Mouse (Mus musculus) heart, embryonic 14.5 days (tissue): ENCODE results near the gene Pcdh9. TPM values are rescaled to one million over a fixed set of nuclear protein-coding genes. Genes with fewer than 3 reads are reported as not detected.

Experiments used
- ATAC-seq: fragments of 200-750 bp; cut with Nextera tagmentation; 2 replicates; pipeline ENCODE4 v1.8.0; 2017; ENCODE audit warnings: low read depth, moderate TSS enrichment; ENCODE audit not compliant: insufficient number of reproducible peaks, insufficient read depth, low FRiP score
- H3K27ac ChIP-seq, 2 experiments: fragments of 200-500 bp in 1 of 2; fragments of 300-500 bp in 1 of 2; sonication (generic) in 1 of 2; replicated peaks in 1 of 2; 2 replicates each; pipeline ENCODE4 v1.5.1; 2012 to 2014; ENCODE audit warnings: low read depth in 2 of 2, low read length in 2 of 2, control low read depth in 1 of 2, mild to moderate bottlenecking in 1 of 2, mixed read lengths in 1 of 2; ENCODE audit not compliant: control insufficient read depth in 1 of 2, insufficient read depth in 1 of 2
- H3K27me3 ChIP-seq: fragments of 300-500 bp; sonication (generic); 2 replicates; pipeline ENCODE4 v1.6.1; 2014; ENCODE audit warnings: mild to moderate bottlenecking, low read length, control low read depth; ENCODE audit not compliant: control insufficient read depth, insufficient read depth
- H3K36me3 ChIP-seq: fragments of 300-500 bp; sonication (generic); 2 replicates; pipeline ENCODE4 v1.6.1; 2014; ENCODE audit warnings: mild to moderate bottlenecking, control low read depth, low read length, mixed read lengths; ENCODE audit not compliant: control insufficient read depth, insufficient read depth
- H3K4me1 ChIP-seq, 2 experiments: fragments of 200-500 bp in 1 of 2; fragments of 300-500 bp in 1 of 2; sonication (generic) in 1 of 2; 2 replicates each; pipeline ENCODE4 v1.6.1; 2012 to 2014; ENCODE audit warnings: low read length in 2 of 2, control low read depth in 1 of 2, mixed read lengths in 1 of 2; ENCODE audit not compliant: control insufficient read depth in 2 of 2, insufficient read depth in 2 of 2
- H3K4me2 ChIP-seq: fragments of 300-500 bp; sonication (generic); 2 replicates; pipeline ENCODE4 v1.6.1; 2014; ENCODE audit warnings: mild to moderate bottlenecking, low read length
- H3K4me3 ChIP-seq, 2 experiments: fragments of 200-500 bp in 1 of 2; fragments of 300-500 bp in 1 of 2; sonication (generic) in 1 of 2; 2 replicates each; pipeline ENCODE4 v1.5.1; 2012 to 2014; ENCODE audit warnings: low read length in 2 of 2, mild to moderate bottlenecking in 2 of 2, control low read depth in 1 of 2, low read depth in 1 of 2, moderate library complexity in 1 of 2; ENCODE audit not compliant: control insufficient read depth in 1 of 2, insufficient read depth in 1 of 2
- H3K9ac ChIP-seq: fragments of 300-500 bp; sonication (generic); 2 replicates; pipeline ENCODE4 v1.6.1; 2014; ENCODE audit warnings: mild to moderate bottlenecking, low read length
- H3K9me3 ChIP-seq: fragments of 300-500 bp; sonication (generic); 2 replicates; pipeline ENCODE4 v1.6.1; 2016; ENCODE audit warnings: low read length, control low read depth; ENCODE audit not compliant: control insufficient read depth
- WGBS: fragments of 180-500 bp; shearing (Covaris S2); extraction: QIAGEN DNeasy Blood & Tissue Kit; methylation state at CpG from one replicate; pipeline ENCODE4 v1.1.7; 2014; 5-methylcytosine and 5-hydroxymethylcytosine counted together
- polyA plus RNA-seq: library from polyadenylated mRNA; unstranded; fragments of >200 nt; fragmentation: Nextera tagmentation; extraction: Ambion mirVana; gene quantifications from 2 replicates; pipeline ENCODE4 v1.2.1, GENCODE M21; 2014

Pcdh9 gene
- polyA plus RNA-seq, 1 experiment from 2014 or later = 8.1 TPM

DNA sequence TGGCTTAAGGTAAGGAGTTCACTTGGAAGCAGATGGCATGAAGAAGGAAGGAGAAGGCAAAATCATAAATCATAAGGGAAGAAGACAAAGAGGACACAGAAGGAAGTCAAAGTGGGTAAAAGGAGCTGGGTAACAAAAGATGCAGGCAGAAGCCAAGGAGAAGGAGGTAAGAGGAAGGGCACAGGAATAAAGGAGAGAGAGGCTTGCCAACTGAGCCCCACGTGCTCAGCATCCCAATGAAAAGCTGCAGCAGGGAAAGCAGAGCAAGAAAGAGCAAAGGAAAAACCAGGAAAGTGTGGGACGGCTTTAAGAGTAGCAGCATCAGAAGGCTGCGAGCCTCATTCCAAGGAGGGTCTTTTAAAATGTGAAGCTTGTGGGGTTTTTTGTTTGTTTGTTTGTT is 473.7 kb downstream of the Pcdh9 start:
- H3K9ac ChIP-seq = no peak overlapping the region
- H3K9me3 ChIP-seq = no peaks in the 10 kb centered on the region
- ATAC-seq = no peak
- H3K27me3 ChIP-seq = no peaks in the 10 kb centered on the region
- no peak overlapping the region for H3K4me2 ChIP-seq
- H3K4me1 ChIP-seq = no peaks in the 10 kb centered on the region
- H3K4me3 ChIP-seq = no peak overlapping the region
- no peak overlapping the region for H3K27ac ChIP-seq
- no peaks in the 10 kb centered on the region for H3K36me3 ChIP-seq
- WGBS = 66% methylated on average over 3 of the region's 3 CpGs

DNA sequence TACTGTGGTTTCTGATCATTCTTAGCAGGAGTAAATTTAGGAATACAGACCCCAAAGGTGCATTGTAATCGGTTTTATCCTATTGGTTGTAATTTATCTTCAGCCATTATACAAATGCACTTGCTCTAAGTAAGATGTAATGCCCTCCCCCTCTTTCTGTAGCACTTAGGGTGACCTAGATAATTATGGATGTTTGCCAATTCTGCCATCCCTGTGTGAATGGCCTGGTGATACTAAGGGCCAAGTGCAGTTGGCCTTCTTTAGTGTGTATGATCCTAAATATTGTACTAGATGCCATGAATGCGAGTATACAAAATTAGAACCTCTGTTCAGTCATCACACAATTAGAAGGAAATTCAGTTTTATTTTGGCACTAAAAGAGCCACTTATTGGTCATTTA is 475.0 kb downstream of the Pcdh9 start:
- no peak for ATAC-seq
- Histone ChIP-seq H3K4me3 (no peak overlapping the region), H3K4me2 (no peak overlapping the region), H3K27ac (no peak overlapping the region), H3K36me3 (no peaks in the 10 kb centered on the region), H3K9ac (no peak overlapping the region), H3K27me3 (no peaks in the 10 kb centered on the region), H3K9me3 (no peaks in the 10 kb centered on the region), H3K4me1 (no peaks in the 10 kb centered on the region)
- 79% methylated on average over 2 of the region's 2 CpGs for WGBS

DNA sequence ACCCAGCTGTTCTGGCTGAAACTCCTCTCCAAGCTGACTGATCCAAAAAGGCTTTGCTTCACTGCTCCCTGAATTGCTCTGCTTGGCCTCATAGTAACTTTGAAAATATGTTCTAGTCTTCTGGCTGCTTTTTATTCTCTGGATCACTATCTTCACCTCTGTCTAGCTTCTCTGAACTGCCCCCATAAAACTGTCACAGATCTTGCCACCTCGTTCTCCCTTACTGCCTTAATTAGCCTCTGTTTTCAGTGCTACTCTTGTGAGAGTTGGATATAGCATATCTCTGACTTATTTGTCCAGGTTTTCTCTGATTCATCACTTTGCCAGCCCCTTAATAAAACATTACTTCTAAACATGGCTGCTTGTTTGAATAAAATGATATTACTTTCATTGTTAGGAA is 481.2 kb downstream of the Pcdh9 start:
- Histone ChIP-seq H3K36me3 (no peaks in the 10 kb centered on the region), H3K9me3 (no peaks in the 10 kb centered on the region), H3K27ac (no peak overlapping the region), H3K4me1 (no peaks in the 10 kb centered on the region), H3K27me3 (no peaks in the 10 kb centered on the region), H3K9ac (no peak overlapping the region), H3K4me3 (no peak overlapping the region), H3K4me2 (no peak overlapping the region)
- ATAC-seq = no peak
- 89% methylated on average over 1 of the region's 1 CpGs for WGBS

DNA sequence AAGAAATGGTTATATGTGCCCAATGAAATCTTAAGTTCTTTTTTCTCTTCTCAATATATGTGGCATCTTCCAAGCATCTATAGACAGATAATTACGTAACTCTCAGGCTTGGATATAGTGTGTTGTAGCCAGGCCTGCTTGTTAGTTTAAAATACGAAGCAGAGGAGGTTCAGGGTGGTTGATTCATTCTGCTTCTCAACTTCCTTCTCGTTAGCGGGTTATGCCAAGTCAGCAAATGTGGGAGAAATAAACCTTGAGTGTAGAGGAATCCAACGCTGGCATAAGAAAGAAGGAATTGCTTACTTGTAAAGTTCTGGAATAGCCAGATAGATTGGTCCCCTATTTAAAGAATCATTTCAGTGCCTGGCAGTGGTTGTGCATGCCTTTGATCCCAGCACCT is 482.7 kb downstream of the Pcdh9 start:
- no peak for ATAC-seq
- Histone ChIP-seq H3K36me3 (no peaks in the 10 kb centered on the region), H3K4me3 (no peak overlapping the region), H3K9ac (no peak overlapping the region), H3K9me3 (no peaks in the 10 kb centered on the region), H3K4me2 (no peak overlapping the region), H3K4me1 (no peaks in the 10 kb centered on the region), H3K27me3 (no peaks in the 10 kb centered on the region), H3K27ac (no peak overlapping the region)
- 85% methylated on average over 5 of the region's 5 CpGs for WGBS

DNA sequence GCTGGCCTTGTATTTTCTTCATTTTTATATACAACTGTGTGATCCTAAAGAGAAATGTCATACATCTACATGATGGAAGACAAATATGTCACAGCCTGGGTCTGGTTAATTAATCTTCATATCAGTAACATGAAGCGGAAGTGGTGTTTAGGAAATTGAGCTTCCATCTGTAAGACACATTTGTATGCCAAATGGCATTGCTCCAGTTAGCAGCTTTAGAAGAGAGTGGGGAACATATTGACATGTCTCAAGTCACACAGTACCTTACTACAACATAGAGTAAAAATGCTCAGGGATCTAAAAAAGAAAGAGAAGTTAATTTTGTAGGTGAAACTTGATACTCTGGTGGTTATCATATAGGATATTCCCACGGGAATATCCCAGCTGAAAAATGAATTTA is 505.4 kb downstream of the Pcdh9 start:
- whole genome bisulfite sequencing = 70% methylated on average over 2 of the region's 2 CpGs

DNA sequence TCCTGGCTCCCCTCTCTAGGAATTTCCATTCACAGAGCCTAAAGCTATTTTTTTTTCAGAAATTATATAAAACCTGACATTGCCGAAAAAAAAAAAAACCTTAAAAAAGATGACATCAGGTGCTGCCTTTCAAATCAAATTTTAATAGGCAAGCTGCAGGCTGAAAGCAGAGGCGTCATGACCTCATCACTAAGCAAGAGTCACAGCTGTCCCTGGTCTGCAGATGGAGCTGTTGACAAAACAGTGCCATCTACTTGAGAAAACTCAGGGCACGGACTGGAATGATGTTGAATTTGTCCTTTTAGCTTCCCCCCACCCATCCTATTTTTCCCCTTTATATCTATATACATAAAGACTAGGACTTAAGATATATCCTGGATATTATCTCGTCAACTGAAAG is 509.3 kb downstream of the Pcdh9 start:
- H3K27me3 ChIP-seq = no peaks in the 10 kb centered on the region
- no peak overlapping the region for H3K27ac ChIP-seq
- H3K9me3 ChIP-seq = no peaks in the 10 kb centered on the region
- no peak overlapping the region for H3K4me2 ChIP-seq
- no peak overlapping the region for H3K4me3 ChIP-seq
- H3K4me1 ChIP-seq = no peaks in the 10 kb centered on the region
- no peaks in the 10 kb centered on the region for H3K36me3 ChIP-seq
- no peak overlapping the region for H3K9ac ChIP-seq
- ATAC-seq = no peak
- WGBS = 36% methylated on average over 4 of the region's 4 CpGs

More for the DNA sequence above, 505.4 kb downstream of the Pcdh9 start:
- Histone ChIP-seq H3K27ac (no peak overlapping the region), H3K4me3 (no peak overlapping the region), H3K36me3 (no peaks in the 10 kb centered on the region), H3K27me3 (no peaks in the 10 kb centered on the region), H3K4me2 (no peak overlapping the region), H3K4me1 (no peaks in the 10 kb centered on the region), H3K9ac (no peak overlapping the region), H3K9me3 (no peaks in the 10 kb centered on the region)
- no peak for ATAC-seq

DNA sequence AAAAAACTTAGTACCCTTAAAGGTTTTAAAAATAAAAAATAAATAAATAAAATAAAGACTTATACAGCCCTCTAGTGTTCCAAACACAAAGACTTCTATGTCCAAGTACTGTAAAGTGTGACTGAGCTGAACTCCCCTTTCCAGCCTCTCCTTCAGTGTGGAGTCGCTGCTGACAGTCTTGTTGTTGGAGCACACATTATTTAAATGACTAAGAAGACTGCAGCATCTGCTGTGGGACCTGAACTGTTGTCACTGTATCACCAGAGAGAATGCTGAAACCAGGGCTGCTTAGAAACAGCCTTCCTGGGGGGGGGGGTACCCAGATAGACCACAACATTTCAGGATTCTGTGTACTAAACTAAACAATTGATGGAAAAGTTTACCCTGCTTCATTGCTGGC is 509.7 kb downstream of the Pcdh9 start:
- H3K4me2 ChIP-seq = no peak overlapping the region
- 42% methylated on average over 1 of the region's 1 CpGs for WGBS
- no peak for ATAC-seq
- H3K27me3 ChIP-seq = no peaks in the 10 kb centered on the region
- no peak overlapping the region for H3K27ac ChIP-seq
- H3K9ac ChIP-seq = no peak overlapping the region
- no peaks in the 10 kb centered on the region for H3K36me3 ChIP-seq
- no peaks in the 10 kb centered on the region for H3K9me3 ChIP-seq
- H3K4me1 ChIP-seq = no peaks in the 10 kb centered on the region
- H3K4me3 ChIP-seq = no peak overlapping the region

DNA sequence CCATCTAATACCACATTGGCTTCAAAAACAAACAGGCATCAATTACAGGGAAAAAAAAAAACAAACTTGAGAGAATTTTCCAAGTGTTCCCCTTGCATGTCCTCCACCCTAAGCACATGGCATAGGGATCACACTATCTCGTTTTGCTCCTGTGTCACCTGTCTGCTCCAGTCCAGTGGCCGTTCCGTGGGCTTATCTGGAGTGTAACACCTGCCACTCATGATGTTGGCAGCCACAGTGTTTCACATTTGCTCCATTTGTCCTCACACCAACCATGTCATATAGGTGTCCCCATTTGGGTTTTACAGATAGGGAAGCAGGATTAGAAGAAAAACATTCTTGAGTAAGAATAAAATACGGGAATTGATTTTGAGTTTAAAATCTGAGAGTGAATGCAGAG is 514.3 kb downstream of the Pcdh9 start:
- Histone ChIP-seq H3K36me3 (no peaks in the 10 kb centered on the region), H3K27ac (no peak overlapping the region), H3K27me3 (no peaks in the 10 kb centered on the region), H3K4me1 (no peaks in the 10 kb centered on the region), H3K4me2 (no peak overlapping the region), H3K4me3 (no peak overlapping the region), H3K9ac (no peak overlapping the region), H3K9me3 (no peaks in the 10 kb centered on the region)
- 38% methylated on average over 4 of the region's 4 CpGs for WGBS
- no peak for ATAC-seq
